Mouse (Mus musculus) heart, adult 2 months (tissue): ENCODE measurements at regions not wholly inside any gene's neighbourhood (a gene's known extent, or its start where the extent isn't known, plus 50 kb on each side); places are given as distances from the start of the nearest gene placed in this dataset.

Experiments
- DNase-seq, 2 experiments: peaks; one replicate each; pipeline ENCODE4 v3.0.0; 2021
- H3K27ac ChIP-seq: fragments of 200-600 bp; 2 replicates; pipeline ENCODE4 v1.8.1; 2022
- H3K27me3 ChIP-seq: fragments of 200-500 bp; 2 replicates; pipeline ENCODE4 v1.6.1; 2012; ENCODE audit warnings: mild to moderate bottlenecking, low read length, inconsistent platforms, mixed read lengths; ENCODE audit not compliant: control insufficient read depth, insufficient read depth
- H3K36me3 ChIP-seq: fragments of 200-500 bp; 2 replicates; pipeline ENCODE4 v1.6.1; 2012; ENCODE audit warnings: low read length, inconsistent platforms; ENCODE audit not compliant: control insufficient read depth, insufficient read depth
- H3K4me1 ChIP-seq: fragments of 200-500 bp; 2 replicates; pipeline ENCODE4 v1.6.1; 2011; ENCODE audit warnings: low read length; ENCODE audit not compliant: control insufficient read depth, insufficient read depth
- H3K4me3 ChIP-seq: fragments of 200-600 bp; 2 replicates; pipeline ENCODE4 v1.8.1; 2022
- H3K79me2 ChIP-seq: fragments of 200-500 bp; replicated peaks from 2 replicates; pipeline ENCODE4 v1.6.1; 2012; ENCODE audit warnings: mild to moderate bottlenecking, inconsistent platforms, low read length, moderate library complexity, mixed read lengths; ENCODE audit not compliant: control insufficient read depth, insufficient read depth
- H3K9ac ChIP-seq: fragments of 200-500 bp; 2 replicates; pipeline ENCODE4 v1.6.1; 2012; ENCODE audit warnings: low read depth, mild to moderate bottlenecking, control low read depth, inconsistent platforms, low read length, mixed read lengths
- CTCF ChIP-seq: fragments of 200-600 bp; IDR thresholded peaks from 2 replicates; pipeline ENCODE4 v1.8.1; 2022; ENCODE audit warnings: antibody characterized with exemption, mild to moderate bottlenecking, moderate library complexity
- EP300 ChIP-seq: fragments of 200-500 bp; IDR thresholded peaks from 2 replicates; pipeline ENCODE4 v1.6.1; 2011; ENCODE audit warnings: low read depth, low read length, control low read depth; ENCODE audit not compliant: insufficient read depth
- POLR2A ChIP-seq: fragments of 200-500 bp; IDR thresholded peaks from 2 replicates; pipeline ENCODE4 v1.6.1; 2011; ENCODE audit warnings: mild to moderate bottlenecking, low read depth, low read length, control low read depth; ENCODE audit not compliant: insufficient read depth
- WGBS: fragments of 180-500 bp; shearing (Covaris S2); methylation state at CpG from one replicate; pipeline ENCODE4 v1.1.7; 2018; 5-methylcytosine and 5-hydroxymethylcytosine counted together
- intact Hi-C: fragments of 180-260 bp; cut with DNase I; formaldehyde crosslinking; loops from one replicate; pipeline ENCODE4 v1.15.1; 2025

DNA sequence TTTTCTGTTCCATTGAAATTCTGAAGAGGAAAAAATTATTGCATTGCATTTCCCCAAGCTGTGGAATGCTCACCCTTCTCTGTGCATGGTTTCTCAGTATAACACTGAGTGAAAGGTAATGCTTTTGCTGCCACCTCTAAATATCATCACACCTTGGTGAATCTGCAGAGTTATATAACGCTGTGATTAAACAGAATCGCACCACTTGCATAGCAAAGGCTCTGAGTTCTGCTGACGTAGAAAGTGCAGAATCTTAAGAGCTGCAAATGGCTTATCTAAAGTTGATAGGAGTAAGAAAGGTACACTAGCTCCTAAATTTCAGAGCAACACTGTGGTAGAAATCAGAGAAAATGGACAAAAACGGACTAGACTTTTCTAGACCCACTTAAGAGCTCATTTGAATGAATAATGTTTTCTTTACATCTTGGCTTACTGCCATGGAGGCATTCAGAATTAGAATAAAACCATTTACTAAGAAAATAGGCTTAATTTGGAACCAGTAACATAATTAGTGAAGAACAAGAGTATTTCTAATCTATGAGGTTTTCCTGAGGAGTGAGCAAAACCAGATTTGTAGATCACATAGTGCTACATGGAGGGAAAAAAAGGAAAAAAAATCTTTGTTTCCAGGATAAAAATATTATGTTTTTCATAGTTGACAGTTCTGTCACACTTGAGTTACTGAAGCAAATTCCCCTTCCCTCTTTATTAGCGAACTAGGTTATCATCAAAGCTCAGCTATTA is 641.2 kb downstream of the Cetn3 start:
- Histone ChIP-seq H3K27ac (peak overlapping the region; percentile 56), H3K9ac (no peak overlapping the region), H3K4me3 (no peak overlapping the region), H3K79me2 (no peaks in the 10 kb centered on the region), H3K27me3 (no peaks in the 10 kb centered on the region), H3K36me3 (no peaks in the 10 kb centered on the region; the same call in 1 of the 2 replicates), H3K4me1 (no peaks in the 10 kb centered on the region; the same call in 1 of the 2 replicates)
- 60% methylated on average over 5 of the region's 5 CpGs for WGBS
- intact Hi-C loops, result loop anchor here (10.0 kb wide), 1 partner anchor 109 kb away; no protein-coding TSS in a partner anchor
- TF ChIP-seq EP300 (no peak), POLR2A (no peak), CTCF (no peak)
- no peak for DNase-seq

DNA sequence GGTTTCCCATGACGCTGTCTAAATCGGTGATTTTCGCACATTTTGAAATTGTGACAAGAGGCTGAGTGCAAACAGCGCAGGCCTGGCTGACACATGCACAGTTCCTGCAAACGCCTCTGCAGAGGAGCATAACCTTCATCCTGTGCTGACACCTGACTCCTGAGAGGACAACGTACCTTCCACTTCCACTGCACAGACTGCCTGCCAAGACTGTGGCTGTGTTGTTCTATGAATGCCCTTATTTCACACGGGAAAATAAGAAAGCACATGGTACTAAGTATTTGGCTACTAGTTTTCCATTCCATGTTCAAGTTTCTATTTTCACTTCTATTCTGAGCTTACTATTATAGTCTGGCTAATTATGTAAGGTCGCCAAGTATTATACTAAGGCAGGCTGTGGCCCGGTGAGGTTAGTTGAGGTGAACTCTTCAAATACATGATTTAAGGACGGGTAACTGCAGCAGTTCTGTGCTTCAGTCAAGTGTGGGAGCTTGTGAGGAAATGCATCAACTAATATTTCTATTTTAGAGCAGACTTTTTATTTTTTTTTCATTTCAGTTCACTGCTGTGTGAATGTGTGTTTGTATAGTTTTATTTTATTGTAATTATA is 642.0 kb downstream of the Cetn3 start:
- Histone ChIP-seq H3K27ac (peak overlapping the region; percentile 56), H3K27me3 (no peaks in the 10 kb centered on the region), H3K9ac (no peak overlapping the region), H3K4me1 (no peaks in the 10 kb centered on the region; the same call in 1 of the 2 replicates), H3K79me2 (no peaks in the 10 kb centered on the region), H3K4me3 (no peak overlapping the region), H3K36me3 (no peaks in the 10 kb centered on the region; the same call in 1 of the 2 replicates)
- DNase-seq, result peak in 1 of 2 experiments; percentile 37
- TF ChIP-seq CTCF (no peak), EP300 (peak; percentile 83)
- intact Hi-C loops, result loop anchor here (10.0 kb wide), 1 partner anchor 110 kb away; no protein-coding TSS in a partner anchor
- 48% methylated on average over 10 of the region's 10 CpGs for WGBS

GRCm38 (mm10) chr13:82432411-82432810 is 649.5 kb downstream of the Cetn3 start:
- no peaks in the 10 kb centered on the region for H3K79me2 ChIP-seq
- H3K36me3 ChIP-seq, result no peaks in the 10 kb centered on the region
- no peaks in the 10 kb centered on the region for H3K27me3 ChIP-seq
- H3K4me1 ChIP-seq, result no peaks in the 10 kb centered on the region
- no peak for DNase-seq
- intact Hi-C loops, result no loop called here
- WGBS, result 42% methylated on average over 2 of the region's 2 CpGs
- TF ChIP-seq EP300 (no peak), POLR2A (no peak), CTCF (no peak)
- H3K4me3 ChIP-seq, result no peak overlapping the region
- no peak overlapping the region for H3K9ac ChIP-seq
- H3K27ac ChIP-seq, result no peak overlapping the region

- intact Hi-C loops, result no loop called here
Measured at GRCm38 (mm10) chr13:82439294-82439693, 656.4 kb downstream of the Cetn3 start.

DNA sequence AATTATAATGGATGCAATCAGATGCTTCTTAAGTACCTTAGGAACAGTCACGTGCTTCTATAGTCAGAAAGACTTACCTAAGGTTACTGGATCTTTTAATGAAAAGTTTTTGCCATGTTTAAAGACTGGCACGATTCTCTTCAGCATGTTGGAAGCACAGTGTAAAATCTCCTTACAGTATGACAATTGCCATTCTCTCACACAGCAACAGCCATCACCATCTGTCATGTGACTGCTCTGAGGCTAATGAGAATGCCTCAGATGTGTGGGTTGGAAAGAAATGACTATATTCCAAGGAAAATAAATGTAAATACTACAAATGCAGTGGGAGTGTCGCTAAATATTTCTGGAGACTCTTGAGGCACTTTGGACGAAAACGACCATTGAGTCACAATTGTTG is 670.8 kb downstream of the Cetn3 start:
- no peaks in the 10 kb centered on the region for H3K27me3 ChIP-seq
- no peaks in the 10 kb centered on the region for H3K79me2 ChIP-seq
- no peak for DNase-seq
- no peaks in the 10 kb centered on the region for H3K4me1 ChIP-seq
- WGBS, result 84% methylated on average over 5 of the region's 5 CpGs
- H3K27ac ChIP-seq, result no peak overlapping the region
- no peaks in the 10 kb centered on the region for H3K36me3 ChIP-seq
- intact Hi-C loops, result no loop called here
- TF ChIP-seq EP300 (no peak), POLR2A (no peak), CTCF (no peak)
- H3K4me3 ChIP-seq, result no peak overlapping the region
- no peak overlapping the region for H3K9ac ChIP-seq

More at GRCm38 (mm10) chr13:82439294-82439693, 656.4 kb downstream of the Cetn3 start:
- Histone ChIP-seq H3K36me3 (no peaks in the 10 kb centered on the region), H3K4me3 (no peak overlapping the region), H3K9ac (no peak overlapping the region), H3K4me1 (no peaks in the 10 kb centered on the region), H3K79me2 (no peaks in the 10 kb centered on the region), H3K27ac (no peak overlapping the region), H3K27me3 (no peaks in the 10 kb centered on the region)
- WGBS, result 64% methylated on average over 1 of the region's 1 CpGs
- TF ChIP-seq CTCF, result no peak
- no peak for TF ChIP-seq EP300
- no peak for TF ChIP-seq POLR2A
- peak in 1 of 2 experiments; percentile 3 for DNase-seq

DNA sequence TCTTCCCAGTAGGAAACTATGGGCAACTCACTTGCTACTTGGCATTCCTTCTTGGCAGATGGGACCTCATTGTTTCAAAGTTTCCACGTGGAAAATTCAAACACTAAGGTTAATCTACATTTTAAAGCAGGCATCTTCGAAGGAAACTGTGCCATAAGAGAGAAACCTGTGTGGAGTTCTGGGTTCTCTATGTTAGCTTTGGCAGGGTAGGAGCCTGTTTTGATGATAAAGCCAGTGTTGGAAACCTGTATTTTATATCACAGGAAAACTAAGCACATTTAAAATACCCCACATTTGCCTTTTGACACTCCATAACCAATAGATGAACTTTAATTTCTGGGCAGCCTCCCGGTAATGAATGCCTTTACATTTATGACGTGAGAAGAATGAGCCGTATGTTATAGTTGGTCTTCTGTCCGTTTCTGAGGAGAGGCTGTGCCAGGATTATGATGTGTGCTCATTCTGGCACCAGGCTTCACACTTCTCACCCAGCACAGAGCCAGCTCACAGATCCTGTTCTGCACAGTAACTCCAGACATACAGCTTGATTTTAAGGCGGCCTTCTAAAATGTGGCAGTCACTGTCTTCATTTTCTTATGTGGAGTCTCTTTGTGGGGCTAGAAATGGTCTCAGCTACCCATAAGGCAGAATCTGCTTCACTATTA is 700.5 kb downstream of the Cetn3 start:
- no peak for TF ChIP-seq POLR2A
- no peak for TF ChIP-seq EP300
- no peak for TF ChIP-seq CTCF
- no peak for DNase-seq
- no peak overlapping the region for H3K4me3 ChIP-seq
- H3K79me2 ChIP-seq, result no peaks in the 10 kb centered on the region
- no peak overlapping the region for H3K27ac ChIP-seq
- H3K9ac ChIP-seq, result no peak overlapping the region
- intact Hi-C loops, result no loop called here
- H3K4me1 ChIP-seq, result no peaks in the 10 kb centered on the region
- WGBS, result 75% methylated on average over 7 of the region's 7 CpGs
- no peaks in the 10 kb centered on the region for H3K36me3 ChIP-seq
- no peaks in the 10 kb centered on the region for H3K27me3 ChIP-seq
